In the genomic region with DNA sequence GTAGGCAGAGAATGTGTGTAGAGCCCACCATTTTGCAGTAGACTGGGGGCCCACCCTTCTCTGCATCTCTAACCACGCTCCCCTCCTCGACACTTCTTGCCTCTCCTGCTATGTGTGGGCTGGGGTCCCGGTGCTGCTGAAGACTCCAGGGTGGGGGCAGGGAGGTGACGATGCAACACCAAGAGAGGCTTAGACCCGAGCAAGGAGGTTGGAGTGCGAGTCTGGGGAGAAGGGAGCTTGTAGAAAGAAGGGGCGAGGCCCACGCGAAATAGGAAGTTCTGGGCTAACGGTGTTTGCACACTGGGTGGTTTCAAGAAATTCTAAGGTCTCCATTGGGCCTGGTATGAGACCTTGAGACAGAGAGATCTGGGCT, we compare ENCODE assay signal across 8 mouse cellular contexts. TPM values are rescaled to one million over a fixed set of nuclear protein-coding genes. Genes with fewer than 3 reads are reported as not detected.
DNase-seq lines count a peak whose midpoint lies in the region; ATAC-seq and TF ChIP-seq lines count a peak whose summit lies in the region.

No protein-coding gene starts in this region.

- TF ChIP-seq POLR2A in cortical plate, adult 2 months (IDR thresholded peaks at IDR 0.05; ENCODE audit: extremely low read depth, insufficient read depth, low read length): no peak

- WGBS in hindbrain, embryonic 16.5 days: under 1% methylated on average over 10 of the region's 10 CpGs
- under 1% methylated on average over 10 of the region's 10 CpGs for WGBS in stomach, postnatal 0 days

- H3K36me3 ChIP-seq in erythroblast, embryonic 14.5 days (ENCODE audit: control insufficient read depth): peaks cover 35% of the 10 kb centered on the region
- H3K36me3 ChIP-seq in hindbrain, embryonic 16.5 days (ENCODE audit: control insufficient read depth, insufficient read depth, low read length): no peaks in the 10 kb centered on the region
- H3K36me3 ChIP-seq in stomach, postnatal 0 days (ENCODE audit: control insufficient read depth, insufficient read depth, low read length): no peaks in the 10 kb centered on the region

- peak overlapping the region; percentile 97 for H3K9ac ChIP-seq in hindbrain, embryonic 16.5 days (ENCODE audit: low read depth, low read length)
- peak overlapping the region; percentile 90 for H3K9ac ChIP-seq in stomach, postnatal 0 days (ENCODE audit: low read length)

- no peaks in the 10 kb centered on the region for H3K9me3 ChIP-seq in erythroblast, embryonic 14.5 days (ENCODE audit: control insufficient read depth, low read length)
- no peaks in the 10 kb centered on the region for H3K9me3 ChIP-seq in hindbrain, embryonic 16.5 days (ENCODE audit: control insufficient read depth, low read length)
- H3K9me3 ChIP-seq in stomach, postnatal 0 days (ENCODE audit: control insufficient read depth, low read length): no peaks in the 10 kb centered on the region

- H3K4me3 ChIP-seq in erythroblast, embryonic 14.5 days (replicated peaks): peak overlapping the region; percentile 68
- peak overlapping the region; percentile 87 for H3K4me3 ChIP-seq in cortical plate, adult 2 months (ENCODE audit: insufficient read depth, low read length)
- H3K4me3 ChIP-seq in hindbrain, embryonic 16.5 days (ENCODE audit: low read length): peak overlapping the region; percentile 89
- peak overlapping the region; percentile 78 for H3K4me3 ChIP-seq in stomach, postnatal 0 days (ENCODE audit: low read depth, low read length)

- DNase-seq in B cell, adult 2 months: peak; percentile 48 to 49
- DNase-seq in lung, postnatal 4 days: peak; percentile 46 to 54
- peak; percentile 47 for DNase-seq in stomach, postnatal 0 days (ENCODE audit: low spot score)
- no peak for DNase-seq in adrenal gland, postnatal 25 days

- no peak for TF ChIP-seq EP300 in stomach, postnatal 0 days (optimal IDR thresholded peaks at IDR 0.05)

- peak overlapping the region; percentile 92 for H3K4me2 ChIP-seq in hindbrain, embryonic 16.5 days (ENCODE audit: low read length)
- peak overlapping the region; percentile 88 for H3K4me2 ChIP-seq in stomach, postnatal 0 days (replicated peaks; ENCODE audit: low read depth)

- H3K27me3 ChIP-seq in erythroblast, embryonic 14.5 days (ENCODE audit: control insufficient read depth): no peaks in the 10 kb centered on the region; the same call in 1 of the 2 replicates
- no peaks in the 10 kb centered on the region for H3K27me3 ChIP-seq in hindbrain, embryonic 16.5 days (replicated peaks; ENCODE audit: control insufficient read depth, insufficient read depth, low read length)
- no peaks in the 10 kb centered on the region for H3K27me3 ChIP-seq in stomach, postnatal 0 days (ENCODE audit: control insufficient read depth, insufficient read depth, low read length)

- TF ChIP-seq CTCF in cortical plate, adult 2 months (IDR thresholded peaks at IDR 0.05; ENCODE audit: extremely low read depth, insufficient read depth, low read length): no peak
- TF ChIP-seq CTCF in stomach, postnatal 0 days (IDR thresholded peaks at IDR 0.05; ENCODE audit: low read depth): no peak

- no peak for ATAC-seq in erythroblast, adult 5-6 weeks (replicated peaks; ENCODE audit: low FRiP score, poor library complexity, severe bottlenecking)
- peak; percentile 22; the same call in 1 of the 2 replicates for ATAC-seq in hindbrain, embryonic 16.5 days
- peak; percentile 1; the same call in 1 of the 2 replicates for ATAC-seq in stomach, postnatal 0 days (ENCODE audit: low FRiP score, low TSS enrichment)

- no peak overlapping the region; the same call in 1 of the 2 replicates for H3K27ac ChIP-seq in cortical plate, adult 2 months (ENCODE audit: insufficient read depth, low read length)
- H3K27ac ChIP-seq in hindbrain, embryonic 16.5 days (ENCODE audit: low read depth, low read length): peak overlapping the region; percentile 97
- peak overlapping the region; percentile 97 for H3K27ac ChIP-seq in stomach, postnatal 0 days (replicated peaks)

- H3K4me1 ChIP-seq in erythroblast, embryonic 14.5 days (ENCODE audit: control insufficient read depth): peaks cover 74% of the 10 kb centered on the region
- peaks cover 13% of the 10 kb centered on the region for H3K4me1 ChIP-seq in cortical plate, adult 2 months (ENCODE audit: control insufficient read depth, insufficient read depth, low read length)
- H3K4me1 ChIP-seq in hindbrain, embryonic 16.5 days (ENCODE audit: control insufficient read depth, insufficient read depth, low read depth, low read length): peaks cover 35% of the 10 kb centered on the region
- H3K4me1 ChIP-seq in stomach, postnatal 0 days (replicated peaks; ENCODE audit: control insufficient read depth, insufficient read depth): no peaks in the 10 kb centered on the region; the same call in 1 of the 2 replicates

RNA-seq across cellular contexts. Expression of a gene that starts 1.6 kb away (rescaled TPM):
- 65.6 and 67.9 TPM in 2 replicates for polyA plus RNA-seq in erythroblast, embryonic 14.5 days (2012)
- total RNA-seq in erythroblast, adult 5-6 weeks (2015; ENCODE audit: low replicate concordance): 66.7 and 82.0 TPM in 2 replicates
- 175 and 205 TPM in 2 replicates for total RNA-seq in erythroblast, adult 5-6 weeks (2017; ENCODE audit: low replicate concordance)
- polyA plus RNA-seq in cortical plate, adult 2 months (2012; rRNA removed): 154 and 158 TPM in 2 replicates
- 301 and 314 TPM in 2 replicates for polyA plus RNA-seq in hindbrain, embryonic 16.5 days (2015; fragmentation: Nextera tagmentation; extraction: Ambion mirVana)
- 200 and 202 TPM in 2 replicates for polyA plus RNA-seq in stomach, postnatal 0 days (2015; fragmentation: Nextera tagmentation; extraction: Ambion mirVana)
- 920 and 1,133 TPM in 2 replicates for total RNA-seq in adrenal gland, postnatal 25 days (2021)

RNA-seq across cellular contexts. Expression of a gene that starts 58.5 kb away (rescaled TPM):
- polyA plus RNA-seq in erythroblast, embryonic 14.5 days (2012): 0.04 TPM in 1 of 2 replicates, not detected in the other
- total RNA-seq in erythroblast, adult 5-6 weeks (2015; ENCODE audit: low replicate concordance): not detected in 2 replicates
- total RNA-seq in erythroblast, adult 5-6 weeks (2017; ENCODE audit: low replicate concordance): 0.17 TPM in 1 of 2 replicates, not detected in the other
- 53.4 and 53.8 TPM in 2 replicates for polyA plus RNA-seq in cortical plate, adult 2 months (2012; rRNA removed)
- 9.5 TPM in 2 replicates for polyA plus RNA-seq in hindbrain, embryonic 16.5 days (2015; fragmentation: Nextera tagmentation; extraction: Ambion mirVana)
- 2.2 TPM in 2 replicates for polyA plus RNA-seq in stomach, postnatal 0 days (2015; fragmentation: Nextera tagmentation; extraction: Ambion mirVana)
- 13.5 and 17.1 TPM in 2 replicates for total RNA-seq in adrenal gland, postnatal 25 days (2021)
